Mouse (Mus musculus) erythroblast, embryonic 14.5 days (primary cell): ENCODE data around the gene Ntf3.

ENCODE experiments used
- GATA1 ChIP-seq: IDR thresholded peaks from 2 replicates; pipeline ENCODE4 v1.6.1; 2012; ENCODE audit warnings: low read length, inconsistent platforms, mixed read lengths
- TAL1 ChIP-seq: IDR thresholded peaks from 3 replicates; pipeline ENCODE4 v1.6.1; 2012; ENCODE audit warnings: low read length, inconsistent platforms, mixed read lengths

- TF ChIP-seq GATA1 (no peak), TAL1 (no peak)
Measured at GRCm38 (mm10) chr6:126102571-126102970, 64.1 kb downstream of the Ntf3 start.
